Mouse (Mus musculus): ENCODE data around the gene Zfp202. TPM values are rescaled to one million over a fixed set of nuclear protein-coding genes. Genes with fewer than 3 reads are reported as not detected.

The Zfp202 gene
- polyA plus RNA-seq, 1 experiment from 2014 or later: 5.9 TPM

DNA sequence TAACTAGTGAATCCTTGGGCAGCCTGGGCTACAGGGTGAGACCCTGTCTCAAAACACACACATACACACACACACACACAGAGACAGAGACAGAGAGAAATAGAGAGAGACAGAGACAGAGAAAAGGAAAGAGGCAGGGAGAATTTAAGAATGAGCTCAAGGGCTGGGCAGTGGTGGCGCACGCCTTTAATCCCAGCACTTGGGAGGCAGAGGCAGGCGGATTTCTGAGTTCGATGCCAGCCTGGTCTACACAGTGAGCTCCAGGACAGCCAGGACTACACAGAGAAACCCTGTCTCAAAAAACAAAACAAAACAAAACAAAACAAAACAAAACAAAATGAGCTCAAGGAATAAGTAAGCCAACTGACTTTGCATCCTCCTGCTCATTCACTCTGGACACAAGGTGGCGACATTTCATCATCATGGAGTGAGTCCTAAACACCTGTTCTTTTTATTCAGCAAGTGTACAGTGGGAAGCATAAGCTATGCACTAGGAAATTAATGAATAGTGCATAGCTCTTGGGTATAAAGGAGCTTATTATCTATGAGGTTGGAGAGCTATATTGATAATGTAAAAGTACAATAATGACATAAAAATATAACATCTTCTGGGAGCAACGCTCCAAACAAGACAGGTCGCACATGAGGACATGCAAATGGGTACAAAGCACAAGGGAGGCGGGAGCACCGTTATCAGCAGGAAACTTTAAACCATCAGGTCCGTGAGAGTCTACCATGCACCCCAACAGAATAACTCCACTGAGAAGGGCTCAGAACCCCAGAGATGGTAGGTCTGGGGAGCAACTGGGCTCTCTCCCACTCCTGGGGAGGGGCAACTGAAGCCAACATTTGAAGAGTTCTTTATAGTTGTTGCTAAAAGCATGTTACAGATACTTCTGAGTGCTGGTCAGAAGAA, 36.0 kb downstream of the Zfp202 start:
- H3K9me3 ChIP-seq: no peaks in the 10 kb centered on the region; the same call in 1 of the 2 replicates
- 65% methylated on average over 10 of the region's 10 CpGs for WGBS
- no peak for DNase-seq (ENCODE audit: low spot score)
- no peak overlapping the region for H3K4me3 ChIP-seq
- H3K27ac ChIP-seq: no peak overlapping the region
- H3K36me3 ChIP-seq: no peaks in the 10 kb centered on the region
- no peaks in the 10 kb centered on the region for H3K4me1 ChIP-seq
- no peaks in the 10 kb centered on the region for H3K27me3 ChIP-seq (ENCODE audit: insufficient read depth, poor library complexity, severe bottlenecking)

- H3K27ac ChIP-seq: no peak overlapping the region
- no peaks in the 10 kb centered on the region for H3K4me1 ChIP-seq
- DNase-seq (ENCODE audit: low spot score): no peak
- H3K36me3 ChIP-seq: no peaks in the 10 kb centered on the region
- WGBS: 52% methylated on average over 6 of the region's 6 CpGs
- H3K4me3 ChIP-seq: no peak overlapping the region
- no peaks in the 10 kb centered on the region for H3K27me3 ChIP-seq (ENCODE audit: insufficient read depth, poor library complexity, severe bottlenecking)
- H3K9me3 ChIP-seq: no peaks in the 10 kb centered on the region; the same call in 1 of the 2 replicates
Measured at GRCm38 (mm10) chr9:40228804-40229331, 36.8 kb downstream of the Zfp202 start.

DNA sequence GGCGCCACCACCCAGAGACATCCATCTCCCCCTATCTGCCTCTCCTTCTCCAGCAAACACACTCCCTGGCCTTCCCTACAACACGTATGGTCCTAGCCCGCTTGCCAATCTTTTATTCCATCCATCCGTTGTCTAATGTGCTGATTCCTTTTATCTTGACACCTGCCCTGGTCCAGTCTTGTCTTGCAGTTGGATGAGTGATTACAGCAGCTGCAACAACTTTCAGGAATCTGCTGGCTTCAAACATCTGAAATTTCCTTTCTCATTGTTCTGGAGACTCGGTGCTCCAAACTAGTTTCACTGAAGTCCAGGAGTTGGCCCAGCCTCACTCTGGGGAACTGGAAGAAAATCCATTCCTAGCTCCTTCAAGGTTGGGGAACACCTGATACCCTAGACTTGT, 37.4 kb downstream of the Zfp202 start:
- no peaks in the 10 kb centered on the region; the same call in 1 of the 2 replicates for H3K9me3 ChIP-seq
- no peaks in the 10 kb centered on the region for H3K4me1 ChIP-seq
- no peak overlapping the region for H3K4me3 ChIP-seq
- 66% methylated on average over 5 of the region's 5 CpGs for WGBS
- DNase-seq (ENCODE audit: low spot score): no peak
- no peak overlapping the region for H3K27ac ChIP-seq
- no peaks in the 10 kb centered on the region for H3K27me3 ChIP-seq (ENCODE audit: insufficient read depth, poor library complexity, severe bottlenecking)
- no peaks in the 10 kb centered on the region for H3K36me3 ChIP-seq

DNA sequence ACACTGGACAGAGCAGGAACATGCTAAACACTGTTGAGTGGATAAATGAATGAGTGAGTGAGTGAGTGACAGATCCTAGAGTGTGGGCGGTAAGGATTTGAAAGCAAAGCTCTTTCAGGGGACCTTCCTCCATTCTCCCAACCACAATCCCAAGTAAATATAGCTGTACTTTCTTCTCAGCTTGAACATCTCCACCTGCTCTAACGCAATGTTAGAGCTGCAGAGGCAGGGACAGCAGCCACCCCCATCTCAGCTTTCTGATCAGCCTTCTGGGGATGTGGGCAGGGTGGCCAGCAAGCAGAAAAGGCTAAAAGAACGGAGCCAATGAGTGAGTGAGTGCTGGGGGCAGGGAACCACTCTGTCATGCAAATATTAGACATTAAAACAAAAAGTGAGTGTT, 38.9 kb downstream of the Zfp202 start:
- Histone ChIP-seq H3K27me3 (ENCODE audit: insufficient read depth, poor library complexity, severe bottlenecking) (no peaks in the 10 kb centered on the region), H3K9me3 (no peaks in the 10 kb centered on the region; the same call in 1 of the 2 replicates), H3K36me3 (no peaks in the 10 kb centered on the region), H3K4me3 (no peak overlapping the region), H3K27ac (no peak overlapping the region), H3K4me1 (no peaks in the 10 kb centered on the region)
- no peak for DNase-seq (ENCODE audit: low spot score)
- 81% methylated on average over 3 of the region's 3 CpGs for WGBS

- Histone ChIP-seq H3K4me3 (no peak overlapping the region), H3K4me1 (no peaks in the 10 kb centered on the region), H3K27ac (no peak overlapping the region), H3K27me3 (ENCODE audit: insufficient read depth, poor library complexity, severe bottlenecking) (no peaks in the 10 kb centered on the region), H3K36me3 (no peaks in the 10 kb centered on the region), H3K9me3 (no peaks in the 10 kb centered on the region; the same call in 1 of the 2 replicates)
- WGBS: 74% methylated on average over 10 of the region's 10 CpGs
- no peak for DNase-seq (ENCODE audit: low spot score)
Measured at GRCm38 (mm10) chr9:40234233-40235072, 42.3 kb downstream of the Zfp202 start.

- peaks cover 7% of the 10 kb centered on the region for H3K27me3 ChIP-seq (ENCODE audit: insufficient read depth, poor library complexity, severe bottlenecking)
- no peak overlapping the region for H3K27ac ChIP-seq
- no peaks in the 10 kb centered on the region for H3K4me1 ChIP-seq
- no peaks in the 10 kb centered on the region; the same call in 1 of the 2 replicates for H3K9me3 ChIP-seq
- 83% methylated on average over 7 of the region's 7 CpGs for WGBS
- H3K4me3 ChIP-seq: no peak overlapping the region
- H3K36me3 ChIP-seq: no peaks in the 10 kb centered on the region
- DNase-seq (ENCODE audit: low spot score): no peak
Measured at GRCm38 (mm10) chr9:40235220-40235619, 43.1 kb downstream of the Zfp202 start.

- H3K27ac ChIP-seq: no peak overlapping the region
- no peaks in the 10 kb centered on the region for H3K9me3 ChIP-seq
- H3K4me3 ChIP-seq: no peak overlapping the region
- H3K4me1 ChIP-seq: peaks cover 11% of the 10 kb centered on the region; the same call in 1 of the 2 replicates
- no peaks in the 10 kb centered on the region for H3K36me3 ChIP-seq
- H3K27me3 ChIP-seq (ENCODE audit: insufficient read depth, poor library complexity, severe bottlenecking): peaks cover 19% of the 10 kb centered on the region
- no peak for DNase-seq (ENCODE audit: low spot score)
- WGBS: 37% methylated on average over 4 of the region's 4 CpGs
Measured at GRCm38 (mm10) chr9:40239749-40240148, 47.6 kb downstream of the Zfp202 start.

DNA sequence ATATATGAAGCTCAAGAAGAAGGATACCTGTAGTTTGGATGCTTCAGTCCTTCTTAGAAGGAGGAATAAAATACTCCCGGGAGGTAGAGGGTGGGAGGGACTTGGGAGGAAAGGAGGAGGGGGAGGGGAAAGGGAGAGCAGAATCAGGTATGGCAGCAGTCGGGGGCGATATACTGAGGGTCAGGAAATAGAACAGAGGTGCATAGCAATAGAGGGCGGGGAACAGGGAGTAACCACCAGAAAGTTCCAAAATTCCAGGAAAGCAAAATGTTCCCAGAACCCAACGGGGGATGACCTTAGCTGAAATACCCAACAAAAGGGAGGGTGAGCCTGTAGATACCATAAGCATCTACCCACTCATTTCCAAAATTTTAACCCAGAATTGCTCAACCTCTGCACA, 48.2 kb downstream of the Zfp202 start:
- no peak overlapping the region for H3K4me3 ChIP-seq
- no peak overlapping the region for H3K27ac ChIP-seq
- 15% methylated on average over 5 of the region's 5 CpGs for WGBS
- no peaks in the 10 kb centered on the region for H3K36me3 ChIP-seq
- peaks cover 14% of the 10 kb centered on the region; the same call in 1 of the 2 replicates for H3K4me1 ChIP-seq
- DNase-seq (ENCODE audit: low spot score): no peak
- H3K27me3 ChIP-seq (ENCODE audit: insufficient read depth, poor library complexity, severe bottlenecking): peaks cover 19% of the 10 kb centered on the region
- no peaks in the 10 kb centered on the region for H3K9me3 ChIP-seq

DNA sequence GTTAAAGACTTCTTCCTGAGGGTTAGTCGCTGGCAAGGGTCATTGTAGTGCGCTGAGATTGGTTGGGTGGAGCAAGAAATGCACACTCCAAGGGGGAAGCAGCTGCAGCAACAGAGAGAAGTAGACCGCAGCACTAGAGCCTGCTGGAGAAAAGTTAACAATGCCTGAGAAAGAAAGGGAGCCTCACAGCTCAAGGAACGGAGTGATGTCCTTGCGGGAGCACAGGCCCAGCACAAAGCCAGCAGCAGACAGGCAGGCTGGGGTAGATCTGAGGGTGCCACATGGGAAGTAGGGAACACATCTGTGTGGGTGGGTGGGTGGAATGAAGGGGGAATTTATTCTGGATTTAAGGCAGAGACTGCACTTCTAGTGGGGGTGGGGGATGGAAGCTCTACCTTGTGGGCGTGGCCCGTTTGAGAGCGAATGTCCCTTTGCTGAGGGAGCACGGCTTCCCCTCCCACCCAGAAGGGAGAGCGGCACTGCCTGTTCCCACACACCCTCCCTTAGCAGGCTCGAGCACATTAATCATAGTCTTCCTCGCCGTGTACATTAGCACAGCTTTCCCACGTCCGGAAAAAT, 49.2 kb downstream of the Zfp202 start:
- Histone ChIP-seq H3K4me1 (peaks cover 16% of the 10 kb centered on the region; the same call in 1 of the 2 replicates), H3K27me3 (ENCODE audit: insufficient read depth, poor library complexity, severe bottlenecking) (peaks cover 19% of the 10 kb centered on the region), H3K27ac (peak overlapping the region; percentile 62), H3K4me3 (peak overlapping the region; percentile 61), H3K36me3 (no peaks in the 10 kb centered on the region), H3K9me3 (no peaks in the 10 kb centered on the region)
- DNase-seq (ENCODE audit: low spot score): peak; percentile 78
- 1% methylated on average over 15 of the region's 15 CpGs for WGBS

DNA sequence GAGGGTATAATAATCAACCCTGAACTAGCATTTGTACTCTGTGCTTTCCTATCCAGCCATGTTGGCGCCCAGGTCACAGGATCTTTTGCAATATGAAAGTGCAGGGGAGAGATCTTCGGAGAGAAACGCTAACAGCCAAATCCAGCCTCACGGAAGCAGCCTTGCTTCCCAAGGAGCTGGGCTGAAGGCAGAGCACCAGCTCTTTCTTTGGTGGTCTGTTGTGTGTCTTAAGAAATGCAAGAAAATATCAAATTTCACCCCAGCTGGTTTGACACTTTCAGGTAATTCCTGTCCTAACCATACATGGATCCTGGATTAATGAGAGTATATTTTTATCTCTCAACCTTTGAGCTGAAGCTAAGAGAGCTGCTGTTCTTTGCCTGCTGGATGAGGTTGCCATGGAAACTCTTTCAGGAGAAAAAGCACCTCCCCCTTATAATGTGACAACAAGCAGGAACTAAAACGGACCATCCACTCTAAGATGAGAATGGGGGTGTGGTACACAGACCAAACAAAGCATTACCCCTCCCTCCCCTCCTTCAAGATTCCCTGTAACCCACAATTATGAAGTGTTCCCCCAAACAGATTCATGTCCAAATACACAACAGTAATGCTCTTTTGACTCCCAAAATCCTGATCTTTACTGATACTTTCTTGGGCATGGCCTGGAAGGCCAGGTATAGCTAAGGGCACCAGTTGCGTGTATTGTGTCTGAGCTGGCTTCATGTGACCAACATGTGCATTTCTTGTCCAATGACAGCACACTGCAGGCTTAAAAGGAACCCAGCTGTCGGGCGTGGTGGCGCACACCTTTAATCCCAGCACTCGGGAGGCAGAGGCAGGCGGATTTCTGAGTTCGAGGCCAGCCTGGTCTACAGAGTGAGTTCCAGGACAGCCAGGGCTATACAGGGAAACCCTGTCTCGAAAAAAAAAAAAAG, 50.1 kb downstream of the Zfp202 start:
- H3K27ac ChIP-seq: peak overlapping the region; percentile 62
- H3K9me3 ChIP-seq: no peaks in the 10 kb centered on the region
- no peak for DNase-seq (ENCODE audit: low spot score)
- peaks cover 17% of the 10 kb centered on the region; the same call in 1 of the 2 replicates for H3K4me1 ChIP-seq
- H3K36me3 ChIP-seq: no peaks in the 10 kb centered on the region
- H3K27me3 ChIP-seq (ENCODE audit: insufficient read depth, poor library complexity, severe bottlenecking): peaks cover 19% of the 10 kb centered on the region
- WGBS: 57% methylated on average over 13 of the region's 13 CpGs
- peak overlapping the region; percentile 61 for H3K4me3 ChIP-seq

- Histone ChIP-seq H3K4me3 (no peak overlapping the region), H3K36me3 (no peaks in the 10 kb centered on the region), H3K27ac (peak overlapping the region; percentile 69; the same call in 1 of the 2 replicates), H3K4me1 (peaks cover 17% of the 10 kb centered on the region; the same call in 1 of the 2 replicates), H3K27me3 (ENCODE audit: insufficient read depth, poor library complexity, severe bottlenecking) (peaks cover 10% of the 10 kb centered on the region), H3K9me3 (no peaks in the 10 kb centered on the region)
- WGBS: 46% methylated on average over 9 of the region's 9 CpGs
- no peak for DNase-seq (ENCODE audit: low spot score)
Measured at GRCm38 (mm10) chr9:40245466-40245865, 53.4 kb downstream of the Zfp202 start.
